ENCODE assay signal across 11 mouse cellular contexts in the genomic region with DNA sequence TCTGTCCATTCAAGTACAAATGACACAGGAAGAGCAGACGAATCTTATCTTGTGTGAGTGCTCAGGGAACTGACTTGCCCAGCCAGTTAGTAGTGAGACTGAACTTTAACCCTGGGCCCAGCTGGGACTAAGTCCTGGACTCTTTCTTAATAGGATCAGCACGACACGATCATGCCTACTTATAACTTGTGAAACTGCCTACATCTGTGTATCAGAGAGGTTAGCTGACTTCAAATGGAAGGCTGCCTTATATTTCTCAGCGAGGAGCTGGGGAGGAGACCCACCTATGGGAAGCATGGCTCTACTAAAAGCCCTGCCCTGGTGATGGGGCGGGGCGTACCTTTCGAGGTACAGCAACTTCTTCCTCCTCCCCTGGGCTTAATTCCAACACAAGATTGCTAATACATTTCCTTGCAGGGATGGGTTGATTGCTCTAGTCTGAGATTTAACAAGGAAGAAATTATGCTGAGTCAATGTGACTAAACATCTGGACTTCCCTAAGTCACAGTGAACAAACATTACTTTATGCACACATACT. TPM values are rescaled to one million over a fixed set of nuclear protein-coding genes. Genes with fewer than 3 reads are reported as not detected.
A peak's percentile ranks its signal among the peaks of the same experiment; 100 is the strongest.
DNase-seq lines count a peak whose midpoint lies in the region; ATAC-seq and TF ChIP-seq lines count a peak whose summit lies in the region.
"Had no signal": no experiment of that assay in that cellular context is flagged by ENCODE, and none has a peak within 500 bp of the region (broad histone marks: within the 10 kb centered on the region; RNA-seq: fewer than 3 reads in every experiment).

No protein-coding gene starts in this region.

- H3K36me3 ChIP-seq in embryonic facial prominence, embryonic 11.5 days (replicated peaks; ENCODE audit: control insufficient read depth, insufficient read depth, low read depth, low read length), result no peaks in the 10 kb centered on the region
- no peaks in the 10 kb centered on the region for H3K36me3 ChIP-seq in embryonic facial prominence, embryonic 10.5 days (replicated peaks)
- H3K36me3 ChIP-seq in ES-Bruce4 (ENCODE audit: control insufficient read depth, insufficient read depth, low read length, poor library complexity, severe bottlenecking), result no peaks in the 10 kb centered on the region
- H3K36me3 ChIP-seq in lung, postnatal 0 days (ENCODE audit: insufficient read depth, low read length), result no peaks in the 10 kb centered on the region
- H3K36me3 ChIP-seq in thymus, adult 2 months (ENCODE audit: control insufficient read depth, insufficient read depth, low read length), result no peaks in the 10 kb centered on the region
- H3K36me3 ChIP-seq in forebrain, embryonic 15.5 days, result peaks cover 4% of the 10 kb centered on the region; the same call in 1 of the 2 replicates
- H3K36me3 ChIP-seq: embryonic facial prominence, embryonic 12.5 days had no signal

- H3K9ac ChIP-seq in embryonic facial prominence, embryonic 11.5 days (replicated peaks; ENCODE audit: low read length), result no peak overlapping the region
- H3K9ac ChIP-seq in ES-Bruce4 (ENCODE audit: low read depth, poor library complexity, severe bottlenecking), result no peak overlapping the region
- H3K9ac ChIP-seq in lung, postnatal 0 days (replicated peaks; ENCODE audit: low read depth), result no peak overlapping the region
- no peak overlapping the region for H3K9ac ChIP-seq in forebrain, embryonic 15.5 days (replicated peaks)
- H3K9ac ChIP-seq: embryonic facial prominence, embryonic 12.5 days; neural tube, embryonic 15.5 days had no signal

- TF ChIP-seq POLR2A in ES-Bruce4 (IDR thresholded peaks at IDR 0.05; ENCODE audit: insufficient read depth, low read length), result no peak
- TF ChIP-seq POLR2A in thymus, adult 2 months (IDR thresholded peaks at IDR 0.05; ENCODE audit: control insufficient read depth, extremely low read depth, insufficient read depth, low read length, poor library complexity), result no peak

- no peak for DNase-seq in embryonic facial prominence, embryonic 11.5 days (ENCODE audit: low spot score)
- no peak for DNase-seq in embryonic facial prominence, embryonic 10.5 days (ENCODE audit: low spot score)
- DNase-seq in lung, postnatal 0 days (ENCODE audit: low spot score), result peak; percentile 93
- DNase-seq in left cerebral cortex, postnatal 36 days (ENCODE audit: low spot score in 2 of 2), result no peak
- no peak for DNase-seq in thymus, adult 2 months
- DNase-seq: layer of hippocampus, adult 9-11 months had no signal

- no peak overlapping the region for H3K4me2 ChIP-seq in embryonic facial prominence, embryonic 11.5 days (ENCODE audit: low read depth, low read length)
- no peak overlapping the region for H3K4me2 ChIP-seq in lung, postnatal 0 days (replicated peaks; ENCODE audit: low read depth, low read length)
- H3K4me2 ChIP-seq in forebrain, embryonic 15.5 days (replicated peaks), result no peak overlapping the region
- H3K4me2 ChIP-seq: embryonic facial prominence, embryonic 12.5 days; neural tube, embryonic 15.5 days had no signal

- ATAC-seq in embryonic facial prominence, embryonic 11.5 days (replicated peaks; ENCODE audit: insufficient number of reproducible peaks, low FRiP score, low TSS enrichment, low read depth), result no peak
- peak; percentile 17 to 34; a peak in 2 of 4 replicates for ATAC-seq in hematopoietic stem cell, adult 5-6 weeks (replicated peaks in 1 of 2; ENCODE audit: insufficient read depth in 1 of 2, low FRiP score in 2 of 2, low TSS enrichment in 1 of 2, low read depth in 1 of 2, poor library complexity in 2 of 2, severe bottlenecking in 2 of 2)
- no peak for ATAC-seq in lung, postnatal 0 days
- ATAC-seq in forebrain, embryonic 15.5 days (replicated peaks), result no peak

- H3K27ac ChIP-seq in embryonic facial prominence, embryonic 11.5 days (replicated peaks; ENCODE audit: low read depth, low read length), result 0 out of 2 replicates have a peak overlapping the region, but pooled peaks have one; percentile 4
- H3K27ac ChIP-seq in embryonic facial prominence, embryonic 10.5 days (replicated peaks), result no peak overlapping the region
- H3K27ac ChIP-seq in ES-Bruce4 (ENCODE audit: insufficient read depth, low read length), result peak overlapping the region; percentile 80
- H3K27ac ChIP-seq in lung, postnatal 0 days (ENCODE audit: low read length), result peak overlapping the region; percentile 84
- no peak overlapping the region for H3K27ac ChIP-seq in thymus, adult 2 months (ENCODE audit: control insufficient read depth, insufficient read depth, low read length)
- no peak overlapping the region for H3K27ac ChIP-seq in forebrain, embryonic 15.5 days (replicated peaks)
- H3K27ac ChIP-seq: embryonic facial prominence, embryonic 12.5 days; neural tube, embryonic 15.5 days had no signal

- no peak for TF ChIP-seq EP300 in ES-Bruce4 (IDR thresholded peaks at IDR 0.05; ENCODE audit: insufficient read depth, low read depth, low read length)
- peak; percentile 81 for TF ChIP-seq EP300 in lung, postnatal 0 days (IDR thresholded peaks at IDR 0.05)

- TF ChIP-seq CTCF in ES-Bruce4 (IDR thresholded peaks at IDR 0.05; ENCODE audit: low read depth, low read length), result no peak
- no peak for TF ChIP-seq CTCF in lung, postnatal 0 days (IDR thresholded peaks at IDR 0.05)
- no peak for TF ChIP-seq CTCF in thymus, adult 2 months (IDR thresholded peaks at IDR 0.05; ENCODE audit: borderline replicate concordance, control insufficient read depth, extremely low read depth, insufficient read depth, low read length, poor library complexity)

- H3K4me3 ChIP-seq in embryonic facial prominence, embryonic 11.5 days (ENCODE audit: low read depth, low read length), result no peak overlapping the region
- no peak overlapping the region for H3K4me3 ChIP-seq in embryonic facial prominence, embryonic 10.5 days
- no peak overlapping the region for H3K4me3 ChIP-seq in ES-Bruce4 (ENCODE audit: low read depth, low read length)
- H3K4me3 ChIP-seq in lung, postnatal 0 days (ENCODE audit: low read depth, low read length), result no peak overlapping the region
- H3K4me3 ChIP-seq in thymus, adult 2 months (ENCODE audit: control insufficient read depth, insufficient read depth, low read length), result no peak overlapping the region
- H3K4me3 ChIP-seq in forebrain, embryonic 15.5 days, result no peak overlapping the region
- H3K4me3 ChIP-seq: embryonic facial prominence, embryonic 12.5 days; neural tube, embryonic 15.5 days had no signal

- WGBS in embryonic facial prominence, embryonic 11.5 days, result 61% methylated on average over 7 of the region's 7 CpGs
- 67% methylated on average over 7 of the region's 7 CpGs for WGBS in embryonic facial prominence, embryonic 10.5 days
- WGBS in lung, postnatal 0 days, result 36% methylated on average over 7 of the region's 7 CpGs
- 57% methylated on average over 7 of the region's 7 CpGs for WGBS in thymus, adult 2 months
- WGBS in forebrain, embryonic 15.5 days, result 70% methylated on average over 7 of the region's 7 CpGs

- no peaks in the 10 kb centered on the region for H3K9me3 ChIP-seq in embryonic facial prominence, embryonic 11.5 days (replicated peaks; ENCODE audit: control insufficient read depth, low read length)
- no peaks in the 10 kb centered on the region for H3K9me3 ChIP-seq in embryonic facial prominence, embryonic 10.5 days
- H3K9me3 ChIP-seq in ES-Bruce4 (replicated peaks; ENCODE audit: control insufficient read depth, insufficient read depth, low read length, poor library complexity, severe bottlenecking), result no peaks in the 10 kb centered on the region
- no peaks in the 10 kb centered on the region for H3K9me3 ChIP-seq in lung, postnatal 0 days (ENCODE audit: low read length)
- no peaks in the 10 kb centered on the region for H3K9me3 ChIP-seq in forebrain, embryonic 15.5 days
- H3K9me3 ChIP-seq: embryonic facial prominence, embryonic 12.5 days; neural tube, embryonic 15.5 days had no signal

- intact Hi-C loops in left cerebral cortex, postnatal 36 days (cut with DNase I), result no loop called here

- H3K27me3 ChIP-seq in embryonic facial prominence, embryonic 11.5 days (ENCODE audit: control insufficient read depth, insufficient read depth, low read length), result no peaks in the 10 kb centered on the region
- no peaks in the 10 kb centered on the region for H3K27me3 ChIP-seq in embryonic facial prominence, embryonic 10.5 days (replicated peaks; ENCODE audit: low read depth, poor library complexity, severe bottlenecking)
- no peaks in the 10 kb centered on the region for H3K27me3 ChIP-seq in ES-Bruce4 (ENCODE audit: control insufficient read depth, insufficient read depth, low read length, poor library complexity, severe bottlenecking)
- H3K27me3 ChIP-seq in lung, postnatal 0 days (replicated peaks; ENCODE audit: insufficient read depth, low read length), result no peaks in the 10 kb centered on the region
- no peaks in the 10 kb centered on the region for H3K27me3 ChIP-seq in thymus, adult 2 months (ENCODE audit: control insufficient read depth, insufficient read depth, low read length)
- H3K27me3 ChIP-seq in forebrain, embryonic 15.5 days, result no peaks in the 10 kb centered on the region
- H3K27me3 ChIP-seq: embryonic facial prominence, embryonic 12.5 days; neural tube, embryonic 15.5 days had no signal

- peaks cover 2% of the 10 kb centered on the region; the same call in 1 of the 2 replicates for H3K4me1 ChIP-seq in embryonic facial prominence, embryonic 11.5 days (ENCODE audit: control insufficient read depth, insufficient read depth, low read length)
- peaks cover 41% of the 10 kb centered on the region for H3K4me1 ChIP-seq in embryonic facial prominence, embryonic 10.5 days
- H3K4me1 ChIP-seq in ES-Bruce4 (ENCODE audit: control insufficient read depth, insufficient read depth, low read length), result peaks cover 8% of the 10 kb centered on the region
- H3K4me1 ChIP-seq in lung, postnatal 0 days (ENCODE audit: insufficient read depth, low read depth, low read length), result 0 out of 2 replicates have a peak, but pooled peaks cover 6% of the 10 kb centered on the region
- H3K4me1 ChIP-seq in thymus, adult 2 months (replicated peaks; ENCODE audit: control insufficient read depth, insufficient read depth, low read length), result peaks cover 4% of the 10 kb centered on the region
- H3K4me1 ChIP-seq in forebrain, embryonic 15.5 days, result peaks cover 25% of the 10 kb centered on the region

RNA-seq across cellular contexts. Expression of a gene that starts 3.9 kb away (rescaled TPM):
- 44.5 and 45.0 TPM in 2 replicates for polyA plus RNA-seq in embryonic facial prominence, embryonic 11.5 days (2014; fragmentation: Nextera tagmentation; extraction: Ambion mirVana)
- polyA plus RNA-seq in embryonic facial prominence, embryonic 10.5 days (2016; fragmentation: Nextera tagmentation; extraction: Ambion mirVana), result 153 and 164 TPM in 2 replicates
- 109 and 112 TPM in 2 replicates for polyA plus RNA-seq in ES-Bruce4 (2011; ENCODE audit: insufficient read depth, insufficient read length, low read depth, missing spikeins)
- 29.9 and 40.2 TPM in 2 replicates for total RNA-seq in hematopoietic stem cell, adult 5-6 weeks (2017)
- 113 and 119 TPM in 2 replicates for polyA plus RNA-seq in lung, postnatal 0 days (2015; fragmentation: Nextera tagmentation; extraction: Ambion mirVana)
- total RNA-seq in left cerebral cortex, postnatal 36 days (2021), result 10 to 100 TPM; 35.2 to 36.5 TPM
- polyA plus RNA-seq in thymus, adult 2 months (2012; rRNA removed), result 98.7 and 107 TPM in 2 replicates
- polyA plus RNA-seq in forebrain, embryonic 15.5 days (2015; fragmentation: Nextera tagmentation; extraction: Ambion mirVana), result 92.1 and 94.4 TPM in 2 replicates

RNA-seq across cellular contexts. Expression of a gene that starts 33.0 kb away (rescaled TPM):
- polyA plus RNA-seq in embryonic facial prominence, embryonic 11.5 days (2014; fragmentation: Nextera tagmentation; extraction: Ambion mirVana), result 53.5 and 55.4 TPM in 2 replicates
- polyA plus RNA-seq in embryonic facial prominence, embryonic 10.5 days (2016; fragmentation: Nextera tagmentation; extraction: Ambion mirVana), result 60.3 and 62.7 TPM in 2 replicates
- polyA plus RNA-seq in ES-Bruce4 (2011; ENCODE audit: insufficient read depth, insufficient read length, low read depth, missing spikeins), result 26.5 and 35.7 TPM in 2 replicates
- 20.2 and 29.6 TPM in 2 replicates for total RNA-seq in hematopoietic stem cell, adult 5-6 weeks (2017)
- 4.9 and 5.3 TPM in 2 replicates for polyA plus RNA-seq in lung, postnatal 0 days (2015; fragmentation: Nextera tagmentation; extraction: Ambion mirVana)
- total RNA-seq in left cerebral cortex, postnatal 36 days (2021), result 10 to 100 TPM; 20.0 to 24.3 TPM
- polyA plus RNA-seq in thymus, adult 2 months (2012; rRNA removed), result 14.0 and 17.6 TPM in 2 replicates
- polyA plus RNA-seq in forebrain, embryonic 15.5 days (2015; fragmentation: Nextera tagmentation; extraction: Ambion mirVana), result 21.9 and 26.8 TPM in 2 replicates

RNA-seq across cellular contexts. Expression of a gene that starts 43.9 kb away (rescaled TPM):
- polyA plus RNA-seq in embryonic facial prominence, embryonic 11.5 days (2014; fragmentation: Nextera tagmentation; extraction: Ambion mirVana), result 0.67 TPM in 1 of 2 replicates, not detected in the other
- polyA plus RNA-seq in embryonic facial prominence, embryonic 10.5 days (2016; fragmentation: Nextera tagmentation; extraction: Ambion mirVana), result 0.54 TPM in 1 of 2 replicates, not detected in the other
- polyA plus RNA-seq in ES-Bruce4 (2011; ENCODE audit: insufficient read depth, insufficient read length, low read depth, missing spikeins), result 0.91 and 1.4 TPM in 2 replicates
- total RNA-seq in hematopoietic stem cell, adult 5-6 weeks (2017), result not detected in 2 replicates
- polyA plus RNA-seq in lung, postnatal 0 days (2015; fragmentation: Nextera tagmentation; extraction: Ambion mirVana), result 0.18 and 0.21 TPM in 2 replicates
- total RNA-seq in left cerebral cortex, postnatal 36 days (2021), result 10 to 100 TPM; 12.1 to 14.8 TPM
- 0.22 and 0.67 TPM in 2 replicates for polyA plus RNA-seq in thymus, adult 2 months (2012; rRNA removed)
- polyA plus RNA-seq in forebrain, embryonic 15.5 days (2015; fragmentation: Nextera tagmentation; extraction: Ambion mirVana), result 1.2 and 1.3 TPM in 2 replicates
- polyA plus RNA-seq: embryonic facial prominence, embryonic 12.5 days; neural tube, embryonic 15.5 days had no signal

Comparison
In these comparisons a context has a peak if more than half of its experiments do, and no peak if none do; other contexts are left out.
1. H3K27ac ChIP-seq: peak in embryonic facial prominence, embryonic 11.5 days (single experiment), ES-Bruce4 (single experiment) and lung, postnatal 0 days (single experiment); none in embryonic facial prominence, embryonic 10.5 days (single experiment), thymus, adult 2 months (single experiment) and forebrain, embryonic 15.5 days (single experiment).
2. ATAC-seq: peak in hematopoietic stem cell, adult 5-6 weeks (2 of 2); none in embryonic facial prominence, embryonic 11.5 days (single experiment), lung, postnatal 0 days (single experiment) and forebrain, embryonic 15.5 days (single experiment).